Mouse (Mus musculus) E14TG2a.4 (cell line): ENCODE measurements around the gene Ypel4.

Experiments used
- H3K27me3 ChIP-seq: 2 replicates; pipeline ENCODE4 v1.6.1; 2014; ENCODE audit warnings: low read length, control low read depth; ENCODE audit not compliant: insufficient read depth
- H3K36me3 ChIP-seq: 2 replicates; pipeline ENCODE4 v1.6.1; 2014; ENCODE audit warnings: low read length, control low read depth; ENCODE audit not compliant: insufficient read depth
- H3K4me1 ChIP-seq: replicated peaks from 2 replicates; pipeline ENCODE4 v1.6.1; 2014; ENCODE audit warnings: low read depth, low read length, control low read depth
- H3K4me3 ChIP-seq: replicated peaks from 2 replicates; pipeline ENCODE4 v1.5.1; 2014; ENCODE audit warnings: mild to moderate bottlenecking, low read length
- H3K9me3 ChIP-seq: 2 replicates; pipeline ENCODE4 v1.6.1; 2014; ENCODE audit warnings: low read length, control low read depth
- CTCF ChIP-seq: conservative IDR thresholded peaks from 2 replicates; pipeline ENCODE4 v1.5.1; 2014; ENCODE audit warnings: low read length
- NANOG ChIP-seq: IDR thresholded peaks from 2 replicates; pipeline ENCODE4 v1.6.1; 2014; ENCODE audit warnings: borderline replicate concordance, low read length, mixed read lengths
- POU5F1 ChIP-seq: IDR thresholded peaks from 2 replicates; pipeline ENCODE4 v1.6.1; 2014; ENCODE audit warnings: low read length, borderline replicate concordance

Ypel4 gene

GRCm38 (mm10) chr2:84762295-84762694, 28.4 kb downstream of the Ypel4 start:
- Histone ChIP-seq H3K4me3 (no peak overlapping the region), H3K36me3 (peaks cover 16% of the 10 kb centered on the region; the same call in 1 of the 2 replicates), H3K9me3 (no peaks in the 10 kb centered on the region), H3K27me3 (peaks cover 22% of the 10 kb centered on the region), H3K4me1 (peaks cover 38% of the 10 kb centered on the region)
- TF ChIP-seq NANOG (peak; percentile 99), CTCF (no peak), POU5F1 (peak; percentile 87; the same call in 1 of the 2 replicates)

DNA sequence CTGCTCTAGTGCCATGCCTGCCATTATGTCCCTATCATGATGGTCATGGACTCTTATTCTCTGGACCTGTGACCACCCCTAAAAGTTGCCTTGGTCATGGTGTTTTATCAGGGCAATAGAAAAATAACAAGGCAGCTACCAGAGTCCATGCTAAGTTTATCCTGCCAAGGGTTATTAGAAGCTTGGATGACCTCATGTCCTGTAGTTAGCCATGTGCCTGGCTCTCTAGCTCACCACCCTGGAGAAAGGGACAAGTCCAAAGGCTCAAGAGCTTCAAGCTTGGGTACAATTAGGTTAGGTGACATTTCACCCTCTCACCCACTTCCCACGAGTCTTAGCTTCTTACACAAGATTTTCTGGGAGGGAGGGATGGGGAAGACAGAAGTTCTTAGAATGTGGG, 29.0 kb downstream of the Ypel4 start:
- no peak for TF ChIP-seq NANOG
- no peak for TF ChIP-seq CTCF
- TF ChIP-seq POU5F1: no peak
- Histone ChIP-seq H3K36me3 (peaks cover 16% of the 10 kb centered on the region; the same call in 1 of the 2 replicates), H3K27me3 (peaks cover 25% of the 10 kb centered on the region), H3K4me1 (peaks cover 33% of the 10 kb centered on the region), H3K9me3 (no peaks in the 10 kb centered on the region), H3K4me3 (no peak overlapping the region)

DNA sequence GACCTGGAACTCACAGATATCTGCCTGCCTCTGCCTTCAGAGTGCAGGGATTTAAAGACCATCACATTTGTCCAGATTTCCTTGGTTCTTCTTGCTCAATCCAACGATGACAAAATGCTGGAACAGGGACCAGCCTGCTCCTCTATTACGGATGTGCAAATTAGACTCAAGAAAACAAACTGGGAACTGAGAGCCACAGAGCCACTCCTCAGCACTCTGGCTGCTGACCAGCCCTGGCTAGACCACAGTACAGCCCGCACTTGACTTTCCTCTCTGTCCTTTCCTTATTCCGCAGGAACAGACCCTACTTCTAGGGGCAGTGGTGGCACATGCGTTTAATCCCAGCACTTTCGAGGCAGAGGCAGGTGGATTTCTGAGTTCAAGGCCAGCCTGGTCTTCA, 36.6 kb downstream of the Ypel4 start:
- Histone ChIP-seq H3K4me1 (peaks cover 18% of the 10 kb centered on the region), H3K4me3 (no peak overlapping the region), H3K36me3 (peaks cover 13% of the 10 kb centered on the region), H3K27me3 (peaks cover 36% of the 10 kb centered on the region), H3K9me3 (no peaks in the 10 kb centered on the region)
- TF ChIP-seq CTCF: no peak
- no peak for TF ChIP-seq NANOG
- no peak for TF ChIP-seq POU5F1

GRCm38 (mm10) chr2:84772454-84772853, 38.6 kb downstream of the Ypel4 start:
- H3K9me3 ChIP-seq: no peaks in the 10 kb centered on the region
- TF ChIP-seq POU5F1 (no peak), CTCF (no peak), NANOG (no peak)
- H3K27me3 ChIP-seq: peaks cover 28% of the 10 kb centered on the region
- no peak overlapping the region for H3K4me3 ChIP-seq
- H3K4me1 ChIP-seq: peaks cover 29% of the 10 kb centered on the region
- peaks cover 3% of the 10 kb centered on the region; the same call in 1 of the 2 replicates for H3K36me3 ChIP-seq

- H3K9me3 ChIP-seq: no peaks in the 10 kb centered on the region
- peaks cover 29% of the 10 kb centered on the region for H3K4me1 ChIP-seq
- H3K36me3 ChIP-seq: peaks cover 3% of the 10 kb centered on the region; the same call in 1 of the 2 replicates
- no peak overlapping the region for H3K4me3 ChIP-seq
- peaks cover 26% of the 10 kb centered on the region for H3K27me3 ChIP-seq
- TF ChIP-seq POU5F1 (no peak), NANOG (no peak), CTCF (no peak)
Observed at GRCm38 (mm10) chr2:84773195-84773594, 39.3 kb downstream of the Ypel4 start.

GRCm38 (mm10) chr2:84774751-84775150, 40.9 kb downstream of the Ypel4 start:
- peaks cover 22% of the 10 kb centered on the region for H3K27me3 ChIP-seq
- TF ChIP-seq POU5F1 (no peak), CTCF (no peak)
- peak overlapping the region; percentile 69 for H3K4me3 ChIP-seq
- H3K36me3 ChIP-seq: peaks cover 2% of the 10 kb centered on the region; the same call in 1 of the 2 replicates
- peaks cover 36% of the 10 kb centered on the region for H3K4me1 ChIP-seq
- H3K9me3 ChIP-seq: no peaks in the 10 kb centered on the region

GRCm38 (mm10) chr2:84775241-84775640, 41.4 kb downstream of the Ypel4 start, which contains the start of gene Serping1:
Gene Serping1 (minus strand): TSS chr2:84775444.
- no peaks in the 10 kb centered on the region for H3K9me3 ChIP-seq
- H3K4me3 ChIP-seq: peak within 1 kb of the TSS; percentile 69
- H3K36me3 ChIP-seq: no peaks in the 10 kb centered on the region
- H3K27me3 ChIP-seq: peaks cover 18% of the 10 kb centered on the region
- peaks cover 36% of the 10 kb centered on the region for H3K4me1 ChIP-seq
- TF ChIP-seq CTCF (no peak), NANOG (no peak), POU5F1 (no peak)

GRCm38 (mm10) chr2:84775665-84776064, 41.8 kb downstream of the Ypel4 start:
- Histone ChIP-seq H3K9me3 (no peaks in the 10 kb centered on the region), H3K27me3 (peaks cover 15% of the 10 kb centered on the region), H3K4me3 (peak overlapping the region; percentile 18; the same call in 1 of the 2 replicates), H3K36me3 (no peaks in the 10 kb centered on the region), H3K4me1 (peaks cover 36% of the 10 kb centered on the region)
- TF ChIP-seq POU5F1: no peak

DNA sequence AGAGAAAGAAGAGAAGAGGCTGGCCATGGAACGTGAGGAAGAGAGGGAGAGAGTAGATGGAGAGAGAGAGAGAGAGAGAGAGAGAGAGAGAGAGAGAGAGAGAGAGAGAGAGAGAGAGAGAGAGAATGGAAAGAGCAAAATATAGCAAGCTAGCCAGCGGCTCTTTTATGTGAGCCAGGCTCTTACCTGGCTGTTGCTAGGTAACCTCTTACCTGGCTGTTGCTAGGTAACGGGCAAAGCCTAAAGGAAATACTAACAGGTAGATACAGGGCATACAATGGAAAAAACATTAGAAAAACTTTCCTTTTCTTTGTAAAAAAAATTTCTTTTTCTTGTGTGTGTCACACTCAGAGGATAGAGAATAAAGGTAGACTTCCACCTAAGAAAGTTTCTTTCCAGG, 43.8 kb downstream of the Ypel4 start:
- Histone ChIP-seq H3K27me3 (peaks cover 9% of the 10 kb centered on the region; the same call in 1 of the 2 replicates), H3K4me1 (peaks cover 36% of the 10 kb centered on the region), H3K36me3 (no peaks in the 10 kb centered on the region), H3K4me3 (no peak overlapping the region), H3K9me3 (no peaks in the 10 kb centered on the region)
- TF ChIP-seq NANOG (no peak), CTCF (no peak), POU5F1 (no peak)
